In genomic region chrX:151803777-151804101, GRCm38 (mm10) we compare ENCODE assay signal across 8 mouse cellular contexts. TPM values are rescaled to one million over a fixed set of nuclear protein-coding genes. Genes with fewer than 3 reads are reported as not detected.
DNase-seq lines count a peak whose midpoint lies in the region; ATAC-seq and TF ChIP-seq lines count a peak whose summit lies in the region.

No protein-coding gene starts in this region.

- TF ChIP-seq EP300 in CH12.LX (IDR thresholded peaks at IDR 0.05; ENCODE audit: low read length) = no peak

- peaks cover 27% of the 10 kb centered on the region for H3K79me2 ChIP-seq in CH12.LX (replicated peaks; ENCODE audit: control insufficient read depth, extremely low read depth, insufficient read depth, poor library complexity, severe bottlenecking)

- H3K4me1 ChIP-seq in CH12.LX (ENCODE audit: control insufficient read depth in 1 of 2, insufficient read depth in 2 of 2) = no peaks in the 10 kb centered on the region
- no peaks in the 10 kb centered on the region for H3K4me1 ChIP-seq in heart, embryonic 12.5 days (replicated peaks)
- H3K4me1 ChIP-seq in kidney, embryonic 16.5 days (ENCODE audit: insufficient read depth, low read length) = no peaks in the 10 kb centered on the region
- no peaks in the 10 kb centered on the region for H3K4me1 ChIP-seq in neural tube, embryonic 14.5 days (ENCODE audit: control insufficient read depth, insufficient read depth, low read length)

- peak; percentile 48; the same call in 1 of the 2 replicates for ATAC-seq in erythroblast, adult 5-6 weeks (replicated peaks; ENCODE audit: low FRiP score, poor library complexity, severe bottlenecking)
- peak; percentile 59; the same call in 1 of the 2 replicates for ATAC-seq in heart, embryonic 12.5 days (ENCODE audit: insufficient number of reproducible peaks, low FRiP score)
- ATAC-seq in kidney, embryonic 16.5 days (ENCODE audit: low FRiP score, low TSS enrichment) = peak; percentile 47
- peak; percentile 57 for ATAC-seq in neural tube, embryonic 14.5 days (ENCODE audit: low read depth)

- peak overlapping the region; percentile 86 for H3K9ac ChIP-seq in CH12.LX (ENCODE audit: insufficient read depth, low read depth)
- peak overlapping the region; percentile 83 for H3K9ac ChIP-seq in heart, embryonic 12.5 days
- peak overlapping the region; percentile 79 for H3K9ac ChIP-seq in kidney, embryonic 16.5 days (replicated peaks; ENCODE audit: low read length)
- H3K9ac ChIP-seq in neural tube, embryonic 14.5 days (replicated peaks; ENCODE audit: low read depth, low read length) = peak overlapping the region; percentile 63

- H3K9me3 ChIP-seq in CH12.LX (replicated peaks; ENCODE audit: low read length) = no peaks in the 10 kb centered on the region
- 0 out of 2 replicates have a peak, but pooled peaks cover 4% of the 10 kb centered on the region for H3K9me3 ChIP-seq in heart, embryonic 12.5 days (replicated peaks)
- no peaks in the 10 kb centered on the region for H3K9me3 ChIP-seq in kidney, embryonic 16.5 days (ENCODE audit: low read length)
- H3K9me3 ChIP-seq in neural tube, embryonic 14.5 days (ENCODE audit: control insufficient read depth, low read length) = no peaks in the 10 kb centered on the region

- H3K27me3 ChIP-seq in CH12.LX (replicated peaks) = no peaks in the 10 kb centered on the region
- no peaks in the 10 kb centered on the region for H3K27me3 ChIP-seq in heart, embryonic 12.5 days (replicated peaks)
- H3K27me3 ChIP-seq in kidney, embryonic 16.5 days (ENCODE audit: insufficient read depth, low read length) = peaks cover under 1% of the 10 kb centered on the region; the same call in 1 of the 2 replicates
- H3K27me3 ChIP-seq in neural tube, embryonic 14.5 days (ENCODE audit: control insufficient read depth, insufficient read depth, low read length) = no peaks in the 10 kb centered on the region

- peaks cover 3 to 5% of the 10 kb centered on the region in 2 experiments for H3K36me3 ChIP-seq in CH12.LX (replicated peaks in 1 of 2; ENCODE audit: control insufficient read depth in 1 of 2, insufficient read depth in 1 of 2, low read length in 1 of 2)
- H3K36me3 ChIP-seq in heart, embryonic 12.5 days = no peaks in the 10 kb centered on the region
- H3K36me3 ChIP-seq in kidney, embryonic 16.5 days (ENCODE audit: insufficient read depth, low read length) = no peaks in the 10 kb centered on the region
- no peaks in the 10 kb centered on the region for H3K36me3 ChIP-seq in neural tube, embryonic 14.5 days (ENCODE audit: control insufficient read depth, insufficient read depth, low read length)

- DNase-seq in CH12.LX (ENCODE audit: extremely low read depth) (no peak), R1 (ENCODE audit: low read depth, low spot score) (peak; percentile 64)
- peak; percentile 50 to 58 for DNase-seq in lung, adult 18-20 months
- no peak for DNase-seq in Muller cell, postnatal 12 days (ENCODE audit: inconsistent ontology term)

- H3K27ac ChIP-seq in CH12.LX (ENCODE audit: insufficient read depth, low read depth) = peak overlapping the region; percentile 94
- peak overlapping the region; percentile 98 for H3K27ac ChIP-seq in heart, embryonic 12.5 days (ENCODE audit: poor library complexity, severe bottlenecking)
- H3K27ac ChIP-seq in kidney, embryonic 16.5 days (ENCODE audit: low read length) = peak overlapping the region; percentile 96
- peak overlapping the region; percentile 89 for H3K27ac ChIP-seq in neural tube, embryonic 14.5 days (ENCODE audit: low read depth, low read length)

- no peak for TF ChIP-seq CTCF in CH12.LX (conservative IDR thresholded peaks at IDR 0.05 in 1 of 2, IDR thresholded peaks at IDR 0.05 in 1 of 2; ENCODE audit: low read depth in 2 of 2, low read length in 2 of 2)

- dilution Hi-C loops in CH12.LX (cut with MboI; ENCODE audit: extremely low pct_ligation_motif_present, extremely low pct_unique_long_range_greater_than_20kb, low sequenced_read_pairs) = no loop called here

- no peak for TF ChIP-seq POLR2A in CH12.LX (IDR thresholded peaks at IDR 0.05; ENCODE audit: low read depth, low read length)

- 10% methylated on average over 20 of the region's 20 CpGs for WGBS in heart, embryonic 12.5 days
- WGBS in kidney, embryonic 16.5 days = 20% methylated on average over 20 of the region's 20 CpGs
- 11% methylated on average over 20 of the region's 20 CpGs for WGBS in neural tube, embryonic 14.5 days

- H3K4me2 ChIP-seq in CH12.LX (ENCODE audit: insufficient read depth, low read depth, poor library complexity, severe bottlenecking) = no peak overlapping the region; the same call in 1 of the 2 replicates
- peak overlapping the region; percentile 71 for H3K4me2 ChIP-seq in heart, embryonic 12.5 days
- peak overlapping the region; percentile 55 for H3K4me2 ChIP-seq in kidney, embryonic 16.5 days (replicated peaks; ENCODE audit: low read depth, low read length)
- peak overlapping the region; percentile 68 for H3K4me2 ChIP-seq in neural tube, embryonic 14.5 days (ENCODE audit: low read depth, low read length)

- H3K4me3 ChIP-seq in CH12.LX (replicated peaks in 1 of 3; ENCODE audit: low read depth in 2 of 3, low read length in 2 of 3, poor library complexity in 1 of 3) = peak overlapping the region; percentile 64 to 93 (median 92)
- peak overlapping the region; percentile 69 for H3K4me3 ChIP-seq in heart, embryonic 12.5 days
- peak overlapping the region; percentile 62 for H3K4me3 ChIP-seq in kidney, embryonic 16.5 days (ENCODE audit: low read length)
- H3K4me3 ChIP-seq in neural tube, embryonic 14.5 days (ENCODE audit: low read depth, low read length) = peak overlapping the region; percentile 46

- no peak for TF ChIP-seq RAD21 in CH12.LX (IDR thresholded peaks at IDR 0.05; ENCODE audit: low read depth, low read length)

- in situ Hi-C loops in CH12.LX (cut with MboI; ENCODE audit: low pct_ligation_motif_present, low pct_unique_long_range_greater_than_20kb, low sequenced_read_pairs) = no loop called here

TF ChIP-seq in CH12.LX, 34 proteins besides CTCF, POLR2A, EP300 and RAD21:
- TF ChIP-seq MEF2A (IDR thresholded peaks at IDR 0.05; ENCODE audit: borderline replicate concordance, low read depth, low read length) (no peak), NELFE (IDR thresholded peaks at IDR 0.05; ENCODE audit: low read depth, low read length) (no peak), MAX (IDR thresholded peaks at IDR 0.05; ENCODE audit: low read length) (no peak), ELF1 (IDR thresholded peaks at IDR 0.05; ENCODE audit: low read depth, low read length) (no peak), SMC3 (IDR thresholded peaks at IDR 0.05; ENCODE audit: low read depth, low read length) (no peak), E2F4 (IDR thresholded peaks at IDR 0.05; ENCODE audit: insufficient replicate concordance, low read depth, low read length) (no peak), GABPA (IDR thresholded peaks at IDR 0.05; ENCODE audit: insufficient replicate concordance, low read depth, low read length) (no peak), TCF12 (IDR thresholded peaks at IDR 0.05; ENCODE audit: low read depth, low read length) (no peak), ZNF384 (IDR thresholded peaks at IDR 0.05; ENCODE audit: low read depth, low read length) (no peak), USF2 (conservative IDR thresholded peaks at IDR 0.05; ENCODE audit: low read depth, low read length) (no peak), HCFC1 (IDR thresholded peaks at IDR 0.05; ENCODE audit: low read depth, low read length) (no peak)

RNA-seq across cellular contexts. Expression of gene Huwe1, which starts 3.1 kb away (rescaled TPM):
- 111 and 113 TPM in 2 replicates for total RNA-seq in CH12.LX (2012; rRNA removed)
- 35.6 and 38.4 TPM in 2 replicates for total RNA-seq in CH12.LX (2014; rRNA removed)
- 161 and 189 TPM in 2 replicates for polyA plus RNA-seq in CH12.LX (2012; ENCODE audit: insufficient read length, low read depth)
- total RNA-seq in erythroblast, adult 5-6 weeks (2015; ENCODE audit: low replicate concordance) = 64.0 and 71.9 TPM in 2 replicates
- total RNA-seq in erythroblast, adult 5-6 weeks (2017; ENCODE audit: low replicate concordance) = 55.3 and 136 TPM in 2 replicates
- polyA plus RNA-seq in heart, embryonic 12.5 days (2016; fragmentation: Nextera tagmentation; extraction: Ambion mirVana) = 41.9 and 47.5 TPM in 2 replicates
- polyA plus RNA-seq in kidney, embryonic 16.5 days (2015; fragmentation: Nextera tagmentation; extraction: Ambion mirVana) = 52.4 and 54.2 TPM in 2 replicates
- polyA plus RNA-seq in neural tube, embryonic 14.5 days (2014; fragmentation: Nextera tagmentation; extraction: Ambion mirVana) = 64.5 and 97.1 TPM in 2 replicates

Comparison
In these comparisons a context has a peak if more than half of its experiments do, and no peak if none do; other contexts are left out.
1. DNase-seq: peak in R1 (single experiment) and lung, adult 18-20 months (2 of 2); none in CH12.LX (single experiment) and Muller cell, postnatal 12 days (single experiment).
2. Peak in every context shown above with its lines, with median percentiles within 50 percentile points of each other: H3K27ac ChIP-seq, H3K4me3 ChIP-seq, H3K9ac ChIP-seq and ATAC-seq.